Mouse (Mus musculus) forebrain, embryonic 16.5 days (tissue): Measurements from ENCODE around the gene Fzd5. TPM values are rescaled to one million over a fixed set of nuclear protein-coding genes. Genes with fewer than 3 reads are reported as not detected.

Experiments
- ATAC-seq: fragments of 200-750 bp; cut with Nextera tagmentation; 2 replicates; pipeline ENCODE4 v1.8.0; 2017; ENCODE audit warnings: mild to moderate bottlenecking, moderate library complexity
- H3K27ac ChIP-seq: fragments of 300-500 bp; sonication (generic); 2 replicates; pipeline ENCODE4 v1.5.1; 2014; ENCODE audit warnings: low read length, control low read depth
- H3K27me3 ChIP-seq: fragments of 300-500 bp; sonication (generic); replicated peaks from 2 replicates; pipeline ENCODE4 v1.6.1; 2014; ENCODE audit warnings: low read length; ENCODE audit not compliant: control insufficient read depth, insufficient read depth
- H3K36me3 ChIP-seq: fragments of 300-500 bp; sonication (generic); 2 replicates; pipeline ENCODE4 v1.6.1; 2014; ENCODE audit not compliant: control insufficient read depth, insufficient read depth
- H3K4me1 ChIP-seq: fragments of 300-500 bp; sonication (generic); replicated peaks from 2 replicates; pipeline ENCODE4 v1.6.1; 2014; ENCODE audit warnings: low read length; ENCODE audit not compliant: control insufficient read depth, insufficient read depth
- H3K4me2 ChIP-seq: fragments of 300-500 bp; sonication (generic); 2 replicates; pipeline ENCODE4 v1.6.1; 2014; ENCODE audit warnings: mild to moderate bottlenecking, low read length, control low read depth
- H3K4me3 ChIP-seq: fragments of 300-500 bp; sonication (generic); replicated peaks from 2 replicates; pipeline ENCODE4 v1.5.1; 2014; ENCODE audit warnings: mild to moderate bottlenecking, low read length, control low read depth
- H3K9ac ChIP-seq: fragments of 300-500 bp; sonication (generic); replicated peaks from 2 replicates; pipeline ENCODE4 v1.6.1; 2014; ENCODE audit warnings: low read depth, low read length, control low read depth
- H3K9me3 ChIP-seq: fragments of 300-500 bp; sonication (generic); 2 replicates; pipeline ENCODE4 v1.6.1; 2016; ENCODE audit warnings: low read length; ENCODE audit not compliant: control insufficient read depth
- WGBS: fragments of 180-500 bp; shearing (Covaris S2); extraction: QIAGEN DNeasy Blood & Tissue Kit; methylation state at CpG from one replicate; pipeline ENCODE4 v1.1.7; 2014; 5-methylcytosine and 5-hydroxymethylcytosine counted together
- polyA plus RNA-seq: library from polyadenylated mRNA; unstranded; fragments of >200 nt; fragmentation: Nextera tagmentation; extraction: Ambion mirVana; gene quantifications from 2 replicates; pipeline ENCODE4 v1.2.1, GENCODE M21; 2015

Gene Fzd5
- polyA plus RNA-seq, 1 experiment from 2014 or later = 0.61 TPM

- no peak overlapping the region for H3K9ac ChIP-seq
- H3K27me3 ChIP-seq = no peaks in the 10 kb centered on the region
- H3K4me2 ChIP-seq = no peak overlapping the region
- H3K9me3 ChIP-seq = no peaks in the 10 kb centered on the region
- ATAC-seq = peak; percentile 87
- H3K36me3 ChIP-seq = peaks cover 8% of the 10 kb centered on the region
- H3K4me3 ChIP-seq = no peak overlapping the region
- H3K27ac ChIP-seq = no peak overlapping the region
- peaks cover 10% of the 10 kb centered on the region for H3K4me1 ChIP-seq
These were observed 20.0 kb downstream of the Fzd5 start for GRCm38 (mm10) chr1:64717504-64717903.

GRCm38 (mm10) chr1:64716589-64717304 is 20.8 kb downstream of the Fzd5 start:
- no peak overlapping the region for H3K27ac ChIP-seq
- H3K4me2 ChIP-seq = no peak overlapping the region
- 84% methylated on average over 7 of the region's 7 CpGs for WGBS
- ATAC-seq = no peak
- peaks cover 10% of the 10 kb centered on the region for H3K4me1 ChIP-seq
- H3K4me3 ChIP-seq = no peak overlapping the region
- H3K27me3 ChIP-seq = no peaks in the 10 kb centered on the region
- H3K9me3 ChIP-seq = no peaks in the 10 kb centered on the region
- peaks cover 3% of the 10 kb centered on the region for H3K36me3 ChIP-seq
- H3K9ac ChIP-seq = no peak overlapping the region

GRCm38 (mm10) chr1:64715458-64715857 is 22.1 kb downstream of the Fzd5 start:
- H3K36me3 ChIP-seq = peaks cover 3% of the 10 kb centered on the region
- H3K4me3 ChIP-seq = no peak overlapping the region
- 86% methylated on average over 2 of the region's 2 CpGs for WGBS
- H3K27me3 ChIP-seq = no peaks in the 10 kb centered on the region
- ATAC-seq = no peak
- H3K4me2 ChIP-seq = no peak overlapping the region
- no peak overlapping the region for H3K27ac ChIP-seq
- no peak overlapping the region for H3K9ac ChIP-seq
- H3K9me3 ChIP-seq = no peaks in the 10 kb centered on the region
- peaks cover 6% of the 10 kb centered on the region for H3K4me1 ChIP-seq

DNA sequence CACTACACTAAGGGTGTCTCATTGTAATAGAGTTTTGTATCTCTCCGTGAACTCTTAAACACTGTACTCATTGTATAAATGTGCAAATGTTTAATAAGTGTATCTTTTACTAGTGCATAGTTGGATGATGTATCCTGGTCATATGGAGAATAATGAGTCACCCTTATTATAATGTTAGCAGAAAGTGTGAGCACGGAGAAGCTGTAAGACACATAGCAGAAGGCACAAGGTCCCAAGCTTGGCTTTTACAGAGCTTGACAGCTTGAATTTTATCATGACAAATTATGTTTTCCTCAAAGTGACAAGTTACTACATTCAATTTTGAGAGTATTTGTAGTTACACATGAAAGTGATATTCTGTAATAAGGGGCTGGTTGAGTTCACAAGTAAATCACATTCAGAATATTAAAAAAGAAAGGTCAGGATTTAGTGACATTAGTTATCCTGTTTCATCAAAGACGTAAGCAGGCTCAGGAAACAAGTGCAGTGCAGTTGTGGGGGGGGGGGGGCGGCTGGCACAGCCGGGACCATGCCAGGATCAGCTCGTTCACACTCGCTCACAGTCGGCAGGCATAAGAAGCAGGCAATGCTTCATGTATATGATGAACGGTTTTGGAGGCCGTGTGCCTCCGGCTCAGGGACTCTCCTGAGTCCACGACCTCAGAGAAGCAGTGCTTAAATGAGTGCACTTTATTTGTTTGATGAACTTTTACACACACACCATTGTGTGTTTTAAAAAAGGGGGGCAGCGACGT is 25.4 kb downstream of the Fzd5 start:
- Histone ChIP-seq H3K27me3 (no peaks in the 10 kb centered on the region), H3K4me2 (no peak overlapping the region), H3K36me3 (peaks cover 3% of the 10 kb centered on the region), H3K27ac (peak overlapping the region; percentile 37; the same call in 1 of the 2 replicates), H3K4me1 (no peaks in the 10 kb centered on the region), H3K9ac (no peak overlapping the region), H3K9me3 (no peaks in the 10 kb centered on the region), H3K4me3 (no peak overlapping the region)
- 70% methylated on average over 14 of the region's 14 CpGs for WGBS
- ATAC-seq = peak; percentile 84

DNA sequence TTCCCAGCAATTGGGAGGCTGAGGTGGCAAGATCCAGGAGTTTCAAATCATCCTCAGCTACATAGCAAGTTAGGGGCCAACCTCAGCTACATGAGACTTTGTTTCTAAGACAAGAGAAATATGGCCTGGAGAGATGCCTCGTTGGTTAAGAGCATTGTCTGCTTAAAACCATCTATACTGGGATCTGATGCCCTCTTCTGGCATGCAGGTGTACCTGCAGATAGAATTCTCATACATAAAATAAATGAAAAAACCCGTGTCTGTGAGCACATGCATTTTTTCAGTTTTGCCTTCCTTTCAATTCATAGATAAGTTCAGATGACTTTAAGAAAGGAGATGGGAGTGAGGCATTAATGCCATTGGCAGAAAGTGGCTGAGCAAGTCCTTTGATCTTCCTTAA is 27.7 kb downstream of the Fzd5 start:
- 12% methylated on average over 2 of the region's 2 CpGs for WGBS
- no peak overlapping the region for H3K4me3 ChIP-seq
- no peaks in the 10 kb centered on the region for H3K27me3 ChIP-seq
- no peak overlapping the region for H3K9ac ChIP-seq
- no peaks in the 10 kb centered on the region for H3K9me3 ChIP-seq
- no peaks in the 10 kb centered on the region; the same call in none of the 2 replicates for H3K36me3 ChIP-seq
- no peak overlapping the region for H3K27ac ChIP-seq
- no peak for ATAC-seq
- H3K4me1 ChIP-seq = no peaks in the 10 kb centered on the region
- no peak overlapping the region for H3K4me2 ChIP-seq

DNA sequence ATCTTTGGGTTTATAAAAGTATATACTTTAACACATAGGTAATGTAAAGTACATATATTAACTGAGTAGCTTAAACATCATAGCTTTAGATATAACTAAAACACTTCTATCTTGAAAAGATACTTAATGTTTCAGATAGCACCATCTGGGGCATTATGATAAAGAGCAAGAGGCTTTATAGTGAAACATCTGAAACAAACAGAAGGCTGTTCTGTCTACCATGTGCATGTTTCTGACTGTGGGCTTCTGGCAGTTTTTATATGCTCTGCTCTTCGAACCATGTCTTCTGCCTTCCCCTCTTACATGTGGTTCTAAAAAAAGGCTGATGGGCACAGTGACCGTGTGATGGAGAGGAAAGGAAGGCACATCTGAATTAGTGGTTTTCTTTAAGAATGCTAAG is 30.9 kb downstream of the Fzd5 start:
- Histone ChIP-seq H3K9me3 (no peaks in the 10 kb centered on the region), H3K9ac (no peak overlapping the region), H3K4me3 (no peak overlapping the region), H3K36me3 (peaks cover 5% of the 10 kb centered on the region; the same call in 1 of the 2 replicates), H3K4me1 (no peaks in the 10 kb centered on the region), H3K4me2 (no peak overlapping the region), H3K27me3 (no peaks in the 10 kb centered on the region), H3K27ac (no peak overlapping the region)
- 89% methylated on average over 2 of the region's 2 CpGs for WGBS
- no peak for ATAC-seq

DNA sequence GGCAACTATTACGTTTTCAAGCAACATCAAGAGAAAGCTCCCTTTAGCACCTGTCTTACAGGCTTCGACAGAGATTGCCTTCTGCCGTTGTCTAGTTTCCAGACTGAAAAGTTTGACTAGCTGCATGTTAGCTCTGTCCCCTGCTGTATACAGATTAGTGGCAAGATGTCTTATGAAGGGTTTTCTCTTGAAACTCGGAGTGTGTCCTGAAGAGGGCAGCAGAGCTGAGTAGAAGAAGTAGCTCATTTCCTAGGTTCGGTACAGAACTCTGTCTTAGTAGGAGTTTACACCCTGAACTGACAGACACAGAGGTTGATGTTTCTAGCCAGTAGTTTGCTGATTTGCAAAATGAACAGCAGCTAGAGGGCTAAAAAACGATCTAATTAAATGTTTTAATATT is 32.3 kb downstream of the Fzd5 start:
- no peak overlapping the region for H3K4me2 ChIP-seq

DNA sequence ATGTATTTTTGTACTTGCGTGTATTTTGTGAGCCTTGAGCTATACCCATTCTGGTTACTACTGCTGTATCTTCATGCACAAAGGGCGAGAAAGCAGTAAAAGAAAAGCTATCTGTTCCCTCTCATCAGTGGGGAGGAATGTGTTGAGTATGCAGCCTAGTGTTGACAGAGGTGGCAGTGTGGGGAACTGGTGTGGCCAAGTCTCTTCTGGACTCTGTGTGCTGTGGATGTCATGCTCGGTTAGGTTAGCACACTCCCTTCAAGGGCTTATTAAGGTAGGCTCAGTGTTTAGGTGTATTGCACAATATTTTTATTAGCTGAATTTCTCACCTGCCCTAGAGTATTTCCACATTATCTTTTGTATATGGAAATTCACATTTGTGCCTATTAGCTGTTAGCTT is 35.8 kb downstream of the Fzd5 start:
- ATAC-seq = no peak
- Histone ChIP-seq H3K4me1 (no peaks in the 10 kb centered on the region), H3K4me3 (no peak overlapping the region), H3K27me3 (no peaks in the 10 kb centered on the region), H3K4me2 (no peak overlapping the region), H3K36me3 (peaks cover 5% of the 10 kb centered on the region; the same call in 1 of the 2 replicates), H3K9me3 (no peaks in the 10 kb centered on the region), H3K27ac (no peak overlapping the region), H3K9ac (no peak overlapping the region)
- WGBS = 87% methylated on average over 3 of the region's 3 CpGs

More for the DNA sequence above, 32.3 kb downstream of the Fzd5 start:
- WGBS = 40% methylated on average over 6 of the region's 6 CpGs
- Histone ChIP-seq H3K4me1 (no peaks in the 10 kb centered on the region), H3K9ac (no peak overlapping the region), H3K27me3 (no peaks in the 10 kb centered on the region), H3K9me3 (no peaks in the 10 kb centered on the region), H3K4me3 (no peak overlapping the region), H3K27ac (no peak overlapping the region), H3K36me3 (peaks cover 5% of the 10 kb centered on the region; the same call in 1 of the 2 replicates)
- peak; percentile 64; the same call in 1 of the 2 replicates for ATAC-seq

DNA sequence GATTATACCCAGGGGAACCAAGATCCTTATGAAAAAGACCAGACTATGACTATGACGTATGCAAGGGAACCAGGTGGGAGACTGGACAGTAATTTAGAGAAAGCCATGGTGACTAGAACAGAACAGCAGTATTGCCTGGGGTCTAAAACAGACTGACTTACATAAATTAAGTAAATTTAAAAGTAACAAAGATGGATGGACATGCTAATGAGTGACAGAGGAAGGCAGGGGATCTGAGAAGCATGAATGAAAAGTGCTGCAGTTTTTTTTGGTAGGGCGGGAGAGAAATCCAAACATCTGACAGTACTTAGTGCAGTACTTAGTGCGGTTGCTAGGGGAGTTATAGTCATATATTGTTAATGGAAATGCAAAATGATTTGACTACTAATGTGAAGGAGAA is 42.4 kb downstream of the Fzd5 start:
- no peak for ATAC-seq
- H3K4me2 ChIP-seq = no peak overlapping the region
- no peak overlapping the region for H3K4me3 ChIP-seq
- H3K4me1 ChIP-seq = peaks cover 21% of the 10 kb centered on the region
- H3K27me3 ChIP-seq = no peaks in the 10 kb centered on the region
- 81% methylated on average over 3 of the region's 3 CpGs for WGBS
- no peaks in the 10 kb centered on the region for H3K36me3 ChIP-seq
- no peaks in the 10 kb centered on the region for H3K9me3 ChIP-seq
- H3K27ac ChIP-seq = no peak overlapping the region
- no peak overlapping the region for H3K9ac ChIP-seq
